Mouse (Mus musculus) layer of hippocampus, adult 8-10 months (tissue): ENCODE data around the gene Dnajb8. TPM values are rescaled to one million over a fixed set of nuclear protein-coding genes. Genes with fewer than 3 reads are reported as not detected.

Experiments
- DNase-seq, 2 experiments: peaks; one replicate each; pipeline ENCODE4 v3.0.0; 2022; ENCODE audit warnings: low spot score in 2 of 2
- total RNA-seq, 4 experiments: library from RNA; stranded (reverse); gene quantifications; 2 replicates each; pipeline ENCODE4 v1.2.4; 2022

Dnajb8 gene
- total RNA-seq = not detected

DNA sequence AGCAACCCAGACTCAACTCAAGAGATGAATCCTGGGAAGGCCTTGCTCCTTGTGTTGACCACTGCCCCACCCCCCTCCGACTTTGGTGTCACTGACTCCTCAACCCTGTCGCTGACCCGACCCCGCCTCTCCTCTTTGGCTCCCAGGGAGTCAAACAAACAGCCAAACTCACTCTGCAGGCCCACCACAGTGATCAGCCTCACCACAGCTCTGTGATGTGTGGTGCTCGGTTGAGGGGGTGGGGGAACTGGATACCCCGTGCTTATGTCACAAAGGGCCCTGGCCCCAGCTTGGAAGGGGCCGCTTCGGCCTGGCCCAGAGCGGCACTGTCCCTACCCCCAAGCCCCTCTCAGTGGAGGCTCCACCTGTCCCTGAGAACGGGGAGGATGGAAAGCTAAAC, at the start of gene Dnajb8:
Gene Dnajb8 (plus strand): TSS at position 301 of the 400 bp plus-strand sequence.
- DNase-seq = no peak

GRCm38 (mm10) chr6:88174191-88174590, 47.9 kb upstream of the Dnajb8 start:
- no peak for DNase-seq

DNA sequence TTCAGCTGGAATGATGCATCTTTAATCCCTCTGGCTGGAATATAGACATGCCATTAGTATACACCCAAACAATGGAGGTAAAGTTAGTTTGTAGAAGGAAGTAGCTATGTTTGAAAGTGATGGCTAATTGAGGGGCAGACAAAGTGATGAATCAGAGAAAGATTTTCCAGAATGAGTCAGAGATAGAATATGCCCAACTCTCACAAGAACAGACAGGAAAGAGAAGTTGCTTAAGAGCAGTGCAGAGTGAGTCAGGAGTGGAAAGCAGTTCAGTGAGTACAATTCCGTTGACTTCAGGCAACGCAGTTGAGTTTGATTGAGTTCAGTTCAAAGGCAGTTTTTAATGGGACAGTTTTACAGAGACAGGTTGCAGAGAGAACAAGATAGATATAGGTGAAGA, 47.4 kb upstream of the Dnajb8 start:
- no peak for DNase-seq

GRCm38 (mm10) chr6:88184671-88185070, 37.4 kb upstream of the Dnajb8 start:
- DNase-seq = no peak

GRCm38 (mm10) chr6:88188148-88188547, 33.9 kb upstream of the Dnajb8 start:
- peak; percentile 40 to 49 for DNase-seq

DNA sequence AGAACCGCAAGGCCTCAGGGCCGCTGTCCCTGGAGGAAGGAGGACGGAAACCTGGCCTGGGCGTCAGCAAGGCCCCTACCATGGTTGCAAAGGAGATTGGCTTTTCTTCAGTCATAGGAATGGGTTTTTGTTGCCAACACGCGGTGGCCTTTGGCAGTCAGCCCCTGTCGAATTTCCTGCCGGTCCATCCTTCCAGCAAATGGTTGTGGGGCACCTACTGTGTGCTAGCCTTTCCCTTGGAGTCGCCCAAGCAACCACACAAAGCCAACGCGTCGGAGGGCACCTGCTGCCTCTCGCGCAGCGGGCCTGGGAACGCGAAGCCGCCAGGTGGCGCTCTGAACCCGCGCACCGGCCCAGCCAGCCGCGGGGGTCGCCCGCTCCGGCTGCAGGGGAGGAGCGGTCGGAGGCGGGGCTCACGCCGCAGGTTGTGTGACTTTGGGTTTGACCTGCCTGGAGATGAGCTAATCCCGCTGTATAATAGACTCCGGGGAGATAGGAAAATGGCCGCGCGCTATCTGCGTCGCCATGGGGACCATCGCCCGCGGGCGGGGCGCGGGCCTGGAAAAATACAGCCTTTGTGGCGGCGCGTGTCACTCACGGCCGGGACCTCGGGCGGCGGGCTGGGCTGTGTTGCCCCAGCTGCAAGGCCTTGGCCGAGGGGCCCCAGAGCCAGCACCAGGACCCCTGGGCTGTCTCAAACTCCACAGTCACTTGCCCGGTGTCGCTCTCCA, 32.6 kb upstream of the Dnajb8 start:
- peak; percentile 51 to 74 for DNase-seq

- no peak for DNase-seq
These were observed 32.1 kb upstream of the Dnajb8 start for GRCm38 (mm10) chr6:88190043-88190309.

- DNase-seq = no peak
These were observed 31.6 kb upstream of the Dnajb8 start for GRCm38 (mm10) chr6:88190310-88191023.

GRCm38 (mm10) chr6:88191024-88191365, 31.1 kb upstream of the Dnajb8 start:
- no peak for DNase-seq

DNA sequence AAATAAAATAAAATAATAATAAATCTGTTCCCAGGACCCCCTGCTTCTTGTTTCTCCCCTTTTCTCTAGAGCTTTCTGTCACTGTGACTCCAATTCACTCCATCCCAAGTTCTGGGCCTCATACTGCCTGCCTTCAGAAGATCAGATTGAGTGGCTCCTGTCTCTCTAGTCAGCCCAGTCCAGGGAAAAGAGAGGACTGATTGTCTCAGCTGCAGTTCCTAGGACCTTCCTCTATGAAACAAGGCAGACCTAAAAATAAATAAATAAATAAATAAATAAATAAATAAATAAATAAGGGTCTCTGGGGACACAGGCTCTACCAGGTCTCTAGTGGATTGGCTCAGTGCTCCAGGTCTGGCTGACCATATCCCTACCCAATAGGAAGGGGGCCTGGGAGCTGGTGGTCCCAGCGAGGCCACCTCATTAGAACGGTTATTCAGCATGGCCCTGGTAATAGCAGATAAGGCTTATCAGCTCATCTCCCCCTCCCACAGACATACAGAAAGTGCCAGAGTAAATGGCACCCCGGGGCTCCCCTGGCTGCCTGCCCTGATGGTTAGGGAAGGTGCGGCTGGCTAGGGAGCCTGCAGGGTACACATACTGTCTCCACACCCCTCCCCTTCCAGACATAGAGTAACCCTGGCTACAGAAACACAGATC, 30.5 kb upstream of the Dnajb8 start:
- no peak for DNase-seq

GRCm38 (mm10) chr6:88192756-88193155, 29.3 kb upstream of the Dnajb8 start:
- no peak for DNase-seq

DNA sequence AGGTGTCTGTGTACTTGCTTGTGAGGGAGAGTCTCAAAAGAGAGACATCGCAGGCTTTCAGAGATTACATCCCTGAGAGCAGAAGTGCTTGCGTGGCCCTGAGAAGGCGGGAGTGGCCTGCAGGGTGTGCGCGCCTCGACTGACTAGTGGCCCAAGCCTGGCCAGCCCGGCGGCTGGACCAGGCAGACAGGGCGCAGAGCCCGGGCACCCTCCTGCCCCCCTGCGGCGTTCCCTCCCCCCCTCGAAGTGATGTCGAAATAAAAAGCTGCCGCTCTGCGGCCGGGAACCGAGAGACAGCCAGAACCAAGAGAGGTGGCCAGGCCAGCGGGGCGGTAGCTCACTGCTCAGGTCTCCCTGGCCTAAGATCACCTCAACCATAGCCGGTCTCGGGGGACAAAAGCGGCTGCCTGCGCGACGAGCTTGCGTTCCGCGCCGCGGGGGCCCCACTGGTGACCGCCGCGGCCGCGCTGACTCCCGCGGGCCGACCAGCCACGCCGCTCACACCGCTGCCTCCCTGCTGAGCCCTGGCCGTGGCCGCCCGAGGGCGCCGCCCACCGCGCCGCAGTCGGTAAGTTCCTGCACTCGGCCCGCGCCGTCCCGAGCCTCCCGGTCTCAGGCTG, 28.5 kb upstream of the Dnajb8 start, which contains the start of gene Gata2:
Gene Gata2 (plus strand): TSS at position 459 of the 620 bp plus-strand sequence.
- DNase-seq = no peak

DNA sequence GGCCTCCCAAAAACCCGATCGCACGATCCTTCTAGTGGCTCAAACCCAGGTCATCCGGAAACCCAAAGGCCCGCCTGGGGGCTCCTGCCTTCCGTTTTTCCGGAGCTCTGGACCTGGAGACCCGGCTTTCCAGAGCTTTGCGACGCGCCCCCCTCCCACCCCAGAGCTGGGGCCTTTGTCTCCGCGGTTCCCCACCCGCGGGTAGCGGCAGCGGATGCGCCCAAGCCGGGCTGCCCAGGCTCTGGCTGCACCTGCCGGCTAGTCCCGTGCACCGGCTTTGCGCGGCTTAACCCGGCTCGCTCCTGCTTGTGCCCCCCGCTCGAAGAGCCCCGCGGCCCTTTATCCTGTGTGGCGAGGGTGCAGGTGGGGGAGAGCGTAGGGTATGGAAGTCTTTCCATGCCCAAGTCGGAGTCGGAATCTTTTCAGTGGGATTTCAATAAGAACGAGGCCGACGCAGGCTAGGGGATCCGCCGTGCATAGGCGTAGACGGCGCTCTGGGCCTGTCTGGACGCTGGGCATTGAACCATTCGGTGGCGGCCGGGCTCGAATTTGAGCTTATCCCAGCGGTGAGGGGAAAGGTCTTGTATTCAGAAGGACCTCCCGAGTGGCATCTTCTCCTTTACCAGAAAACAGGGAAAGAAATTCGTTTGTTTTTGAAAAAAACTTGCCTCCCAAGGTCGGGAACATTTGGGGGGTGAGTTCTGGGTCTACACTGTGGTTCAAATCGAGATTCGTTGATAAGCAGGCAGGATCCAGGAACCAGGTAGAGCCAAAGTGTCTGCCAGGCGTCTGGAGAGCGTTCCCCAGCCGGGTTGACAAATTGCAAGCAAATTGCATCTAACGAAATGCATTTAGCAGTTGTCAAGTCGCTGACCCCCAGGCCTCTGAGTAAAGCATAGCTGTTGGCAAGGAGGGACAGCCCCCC, 27.8 kb upstream of the Dnajb8 start:
- no peak for DNase-seq

DNA sequence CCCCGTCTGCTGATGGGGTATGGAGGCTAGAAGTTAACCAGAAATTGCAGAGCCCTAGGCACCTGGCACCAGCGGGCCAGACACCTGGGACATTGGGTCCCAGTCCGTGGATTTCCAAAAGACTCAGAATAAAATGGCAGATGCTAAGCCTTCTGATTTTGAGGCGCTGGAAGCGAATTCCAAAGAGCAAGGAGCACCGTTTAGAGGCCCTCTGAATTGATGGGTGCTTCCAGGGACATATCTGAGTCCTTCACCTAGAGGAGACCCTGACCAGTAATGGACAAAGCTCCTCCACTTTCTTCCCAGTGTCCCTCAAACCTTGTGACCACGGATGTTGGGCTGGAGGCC, 27.1 kb upstream of the Dnajb8 start:
- no peak for DNase-seq

DNA sequence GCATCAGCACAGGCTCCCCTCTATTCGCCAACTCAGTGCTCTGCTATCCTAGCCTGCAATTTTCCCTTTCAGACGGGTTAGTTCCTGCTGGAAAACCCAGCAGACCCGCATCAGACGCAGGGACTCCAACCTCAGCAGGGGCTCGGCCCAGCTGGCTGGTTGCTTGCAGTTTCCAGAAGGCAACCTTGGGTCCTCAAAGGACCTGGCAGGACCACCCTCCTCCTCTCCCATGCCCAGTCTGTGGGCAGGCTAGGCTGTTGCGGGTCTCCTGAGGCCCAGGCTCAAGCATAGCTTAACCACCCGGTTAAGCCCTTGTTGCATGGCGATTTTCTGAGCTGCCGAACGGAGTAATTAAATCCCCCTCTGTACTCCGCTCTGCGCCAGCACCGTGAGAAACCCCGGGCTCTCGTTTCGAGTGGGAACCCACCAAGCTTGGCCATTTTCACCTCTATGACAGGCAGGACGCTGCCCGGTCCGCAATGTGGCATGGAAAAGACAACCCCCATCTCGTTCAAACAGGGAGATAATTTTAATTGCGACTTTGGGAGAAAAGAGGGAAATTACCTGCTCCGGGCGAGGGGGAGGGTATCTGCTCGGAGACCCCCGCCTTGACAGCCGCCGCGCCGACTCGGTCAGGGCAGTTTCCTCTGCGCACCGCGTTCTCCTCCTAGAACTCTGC, 25.9 kb upstream of the Dnajb8 start:
- no peak for DNase-seq

- DNase-seq = no peak
These were observed 25.2 kb upstream of the Dnajb8 start for GRCm38 (mm10) chr6:88196733-88197312.

DNA sequence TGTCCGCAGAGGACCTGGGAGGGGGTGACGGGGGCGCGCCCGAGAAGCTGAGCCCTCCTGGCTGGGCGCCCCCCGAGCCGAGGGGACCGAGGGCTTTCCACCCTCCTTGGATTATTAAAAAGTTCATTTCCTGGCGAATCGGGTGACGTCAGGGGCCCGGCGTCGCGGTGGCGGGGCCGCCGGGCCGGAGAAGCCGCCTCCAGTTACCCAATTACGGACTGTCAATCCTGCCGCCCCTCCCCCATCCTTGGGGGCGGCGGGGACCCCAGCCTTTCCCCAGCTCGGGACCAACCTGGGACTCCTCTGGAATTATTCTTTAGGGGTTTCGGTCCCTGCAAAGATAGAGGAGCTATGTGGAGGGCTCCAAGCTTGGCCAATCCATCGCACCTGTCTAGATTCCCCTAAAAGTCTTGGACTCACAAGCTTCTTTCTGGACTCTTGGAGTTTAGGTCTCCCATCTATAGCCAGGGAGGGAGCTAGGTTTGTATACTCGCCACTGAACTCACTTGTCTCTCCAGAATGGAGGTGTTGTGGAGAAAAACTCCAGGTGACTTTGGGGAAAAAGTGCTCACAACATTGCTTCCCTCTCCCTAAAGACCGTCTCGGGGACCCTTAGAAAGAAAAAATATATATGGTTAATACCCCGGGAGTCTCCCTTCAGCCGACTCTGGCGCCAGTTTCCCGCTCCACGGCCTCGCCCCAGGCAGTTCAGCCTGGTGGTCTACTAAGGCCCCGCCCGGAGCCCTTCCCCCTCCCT, 24.6 kb upstream of the Dnajb8 start:
- no peak for DNase-seq

GRCm38 (mm10) chr6:88198070-88198940, 23.8 kb upstream of the Dnajb8 start:
- no peak for DNase-seq
